Mouse (Mus musculus): ENCODE data around the gene Rpp25. TPM values are rescaled to one million over a fixed set of nuclear protein-coding genes. Genes with fewer than 3 reads are reported as not detected.
A peak's percentile ranks its signal among the peaks of the same experiment; 100 is the strongest.

Rpp25 gene
- polyA plus RNA-seq (2015; fragmentation: Nextera tagmentation; extraction: Ambion mirVana), result 24.3 and 26.5 TPM in 2 replicates

DNA sequence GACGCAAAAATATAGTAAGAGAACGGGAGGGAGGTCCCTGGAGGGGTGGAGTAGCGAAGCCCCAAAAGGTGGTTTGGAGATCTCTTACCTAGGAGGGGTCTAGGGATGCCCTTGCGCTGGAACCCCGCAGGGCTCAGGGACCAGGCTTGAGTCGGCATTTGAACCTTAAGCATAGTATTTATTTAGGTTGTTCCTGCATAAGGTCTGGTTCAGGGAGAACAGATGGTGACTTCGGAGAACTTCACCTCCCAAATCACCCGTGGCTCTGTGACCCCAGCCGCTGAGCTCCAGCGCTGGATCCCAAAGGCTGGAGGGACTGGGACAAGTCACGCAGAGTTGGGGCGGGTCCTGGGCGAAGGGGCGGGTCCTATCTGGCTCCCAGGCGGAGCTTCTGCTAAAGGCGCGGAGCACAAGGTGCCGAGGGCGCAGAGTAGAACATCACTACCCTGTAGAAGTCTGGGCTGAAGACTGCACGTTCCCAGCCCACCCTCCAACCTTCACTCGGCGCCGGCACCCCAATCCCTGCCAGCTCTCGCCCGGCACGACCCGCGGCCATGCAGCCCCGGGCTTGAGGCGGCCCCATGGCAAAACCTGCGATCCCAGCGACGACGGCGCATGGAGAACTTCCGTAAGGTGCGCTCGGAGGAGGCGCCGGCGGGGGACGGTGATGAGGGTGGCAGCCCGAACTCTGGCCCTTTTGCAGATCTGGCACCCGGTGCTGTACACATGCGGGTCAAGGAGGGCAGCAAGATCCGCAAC lies at the start of gene Rpp25:
Rpp25 (plus strand) TSS at position 405 of the 759 bp plus-strand sequence.
- Histone ChIP-seq H3K9ac (ENCODE audit: low read length) (peak within 1 kb of the TSS; percentile 43), H3K9me3 (ENCODE audit: control insufficient read depth, low read length) (no peaks in the 10 kb centered on the region), H3K4me1 (replicated peaks; ENCODE audit: control insufficient read depth, insufficient read depth) (0 out of 2 replicates have a peak, but pooled peaks cover 7% of the 10 kb centered on the region), H3K4me2 (replicated peaks; ENCODE audit: low read depth) (peak within 1 kb of the TSS; percentile 78), H3K4me3 (ENCODE audit: low read depth, low read length) (peak within 1 kb of the TSS; percentile 43), H3K27me3 (ENCODE audit: control insufficient read depth, insufficient read depth, low read length) (peaks cover 9% of the 10 kb centered on the region), H3K27ac (replicated peaks) (peak within 1 kb of the TSS; percentile 8; the same call in 1 of the 2 replicates), H3K36me3 (ENCODE audit: control insufficient read depth, insufficient read depth, low read length) (no peaks in the 10 kb centered on the region)
- TF ChIP-seq EP300 (optimal IDR thresholded peaks at IDR 0.05) (no peak), CTCF (IDR thresholded peaks at IDR 0.05; ENCODE audit: low read depth) (no peak)
- DNase-seq (ENCODE audit: low spot score), result peak; percentile 81
- peak; percentile 79 for ATAC-seq (ENCODE audit: low FRiP score, low TSS enrichment)
- WGBS, result under 1% methylated on average over 46 of the region's 46 CpGs

DNA sequence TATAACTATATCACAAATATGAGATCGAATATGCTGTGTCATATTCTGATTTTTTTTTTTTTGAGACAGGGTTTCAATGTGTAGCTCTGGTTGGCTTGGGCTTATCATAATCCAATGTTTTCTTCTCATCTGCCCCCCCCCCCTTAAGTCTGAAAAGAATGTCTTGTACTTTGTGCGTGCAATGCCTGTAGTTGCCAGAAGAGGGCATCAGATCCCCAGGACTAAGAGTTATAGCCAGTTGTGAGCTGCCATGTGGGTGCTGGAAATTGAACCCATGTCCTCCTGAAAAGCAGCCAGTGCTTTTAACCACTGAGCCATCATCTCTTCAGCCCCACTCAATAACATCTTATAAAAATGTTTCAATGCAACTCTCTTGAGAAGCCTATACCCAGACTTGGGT lies 44.1 kb upstream of the Rpp25 start:
- Histone ChIP-seq H3K4me1 (replicated peaks; ENCODE audit: control insufficient read depth, insufficient read depth) (no peaks in the 10 kb centered on the region), H3K4me2 (replicated peaks; ENCODE audit: low read depth) (no peak overlapping the region), H3K9me3 (ENCODE audit: control insufficient read depth, low read length) (no peaks in the 10 kb centered on the region), H3K9ac (ENCODE audit: low read length) (no peak overlapping the region), H3K36me3 (ENCODE audit: control insufficient read depth, insufficient read depth, low read length) (no peaks in the 10 kb centered on the region), H3K4me3 (ENCODE audit: low read depth, low read length) (no peak overlapping the region), H3K27ac (replicated peaks) (no peak overlapping the region), H3K27me3 (ENCODE audit: control insufficient read depth, insufficient read depth, low read length) (no peaks in the 10 kb centered on the region)
- TF ChIP-seq EP300 (optimal IDR thresholded peaks at IDR 0.05), result no peak
- peak; percentile 56 for TF ChIP-seq CTCF (IDR thresholded peaks at IDR 0.05; ENCODE audit: low read depth)
- WGBS, result 99% methylated on average over 2 of the region's 2 CpGs
- ATAC-seq (ENCODE audit: low FRiP score, low TSS enrichment) (no peak), DNase-seq (ENCODE audit: low spot score) (no peak)

DNA sequence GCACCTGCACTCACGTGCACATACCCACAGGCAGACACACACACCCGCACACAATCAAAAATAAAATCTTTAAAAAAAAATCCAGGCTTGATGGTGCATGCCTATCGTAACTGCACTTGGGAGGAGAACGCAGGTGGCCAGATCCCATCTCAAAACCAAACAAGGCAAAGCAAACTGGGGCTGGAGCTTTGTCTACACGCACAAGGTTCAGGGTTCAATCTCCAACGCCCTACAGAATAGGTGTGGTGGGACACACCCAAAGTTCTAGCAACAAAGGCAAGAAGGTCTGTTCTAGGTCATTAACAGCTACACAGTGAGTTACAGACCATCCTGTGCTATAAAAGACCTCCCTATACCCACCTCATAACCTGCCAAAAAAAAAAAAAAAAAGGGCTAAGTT lies 41.0 kb upstream of the Rpp25 start:
- DNase-seq (ENCODE audit: low spot score), result peak; percentile 84
- ATAC-seq (ENCODE audit: low FRiP score, low TSS enrichment), result peak; percentile 82
- no peak overlapping the region for H3K4me3 ChIP-seq (ENCODE audit: low read depth, low read length)
- TF ChIP-seq EP300 (optimal IDR thresholded peaks at IDR 0.05) (no peak), CTCF (IDR thresholded peaks at IDR 0.05; ENCODE audit: low read depth) (no peak)
- H3K4me2 ChIP-seq (replicated peaks; ENCODE audit: low read depth), result no peak overlapping the region
- WGBS, result 48% methylated on average over 6 of the region's 6 CpGs
- H3K9ac ChIP-seq (ENCODE audit: low read length), result no peak overlapping the region
- H3K4me1 ChIP-seq (replicated peaks; ENCODE audit: control insufficient read depth, insufficient read depth), result no peaks in the 10 kb centered on the region
- no peaks in the 10 kb centered on the region for H3K36me3 ChIP-seq (ENCODE audit: control insufficient read depth, insufficient read depth, low read length)
- no peaks in the 10 kb centered on the region for H3K27me3 ChIP-seq (ENCODE audit: control insufficient read depth, insufficient read depth, low read length)
- peak overlapping the region; percentile 78 for H3K27ac ChIP-seq (replicated peaks)
- H3K9me3 ChIP-seq (ENCODE audit: control insufficient read depth, low read length), result no peaks in the 10 kb centered on the region

DNA sequence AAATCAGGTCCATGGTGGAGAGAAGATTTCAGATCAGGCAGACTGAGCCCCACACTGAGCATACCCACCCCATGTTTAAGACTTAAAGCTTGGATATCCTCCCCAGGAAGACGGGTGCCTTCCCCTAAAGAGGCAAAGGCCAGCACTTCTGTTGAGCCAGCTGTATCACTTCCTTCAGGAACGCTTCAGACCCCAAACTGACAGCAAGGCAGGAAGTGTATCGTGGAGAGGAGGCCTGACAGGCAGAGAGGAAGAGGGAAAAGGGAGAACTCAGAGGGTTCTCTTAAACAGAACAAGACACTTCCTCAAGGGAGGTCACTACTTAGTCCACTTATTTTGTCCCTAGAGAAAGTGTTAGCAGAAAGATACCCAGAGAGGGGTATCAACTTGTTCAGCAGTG lies 37.7 kb upstream of the Rpp25 start:
- no peak for DNase-seq (ENCODE audit: low spot score)
- Histone ChIP-seq H3K27me3 (ENCODE audit: control insufficient read depth, insufficient read depth, low read length) (no peaks in the 10 kb centered on the region), H3K9ac (ENCODE audit: low read length) (no peak overlapping the region), H3K4me2 (replicated peaks; ENCODE audit: low read depth) (peak overlapping the region; percentile 84), H3K27ac (replicated peaks) (peak overlapping the region; percentile 73), H3K4me3 (ENCODE audit: low read depth, low read length) (no peak overlapping the region), H3K36me3 (ENCODE audit: control insufficient read depth, insufficient read depth, low read length) (no peaks in the 10 kb centered on the region), H3K4me1 (replicated peaks; ENCODE audit: control insufficient read depth, insufficient read depth) (no peaks in the 10 kb centered on the region), H3K9me3 (ENCODE audit: control insufficient read depth, low read length) (no peaks in the 10 kb centered on the region)
- WGBS, result 47% methylated on average over 3 of the region's 3 CpGs
- no peak for TF ChIP-seq CTCF (IDR thresholded peaks at IDR 0.05; ENCODE audit: low read depth)
- no peak for TF ChIP-seq EP300 (optimal IDR thresholded peaks at IDR 0.05)
- no peak for ATAC-seq (ENCODE audit: low FRiP score, low TSS enrichment)

DNA sequence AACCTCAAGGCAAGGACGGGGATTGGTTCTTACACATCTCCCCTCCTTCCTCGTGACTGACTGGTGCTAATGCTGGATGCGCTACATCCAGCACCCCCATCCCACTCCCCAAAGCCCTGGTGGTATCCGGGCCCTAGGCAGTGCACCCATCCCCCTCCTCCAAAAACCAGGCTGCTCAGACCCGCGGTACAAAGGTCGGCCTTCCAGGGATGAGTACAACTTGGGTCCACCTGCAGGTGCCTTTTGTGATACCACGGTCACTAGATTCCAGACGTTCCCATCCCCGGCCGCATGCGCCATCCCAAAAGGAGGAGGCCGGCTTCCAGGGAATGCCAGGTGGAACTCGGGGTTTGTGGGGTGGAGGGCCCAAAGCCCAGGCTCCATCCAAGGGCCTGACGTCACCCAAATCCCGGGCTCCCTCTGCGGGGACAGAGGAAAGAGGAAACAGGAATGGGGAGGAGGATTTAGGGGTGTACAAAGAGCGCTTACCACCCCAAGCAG lies 36.5 kb upstream of the Rpp25 start:
- 2% methylated on average over 18 of the region's 18 CpGs for WGBS
- no peak for TF ChIP-seq CTCF (IDR thresholded peaks at IDR 0.05; ENCODE audit: low read depth)
- no peak for TF ChIP-seq EP300 (optimal IDR thresholded peaks at IDR 0.05)
- no peaks in the 10 kb centered on the region for H3K36me3 ChIP-seq (ENCODE audit: control insufficient read depth, insufficient read depth, low read length)
- DNase-seq (ENCODE audit: low spot score), result peak; percentile 55
- H3K4me2 ChIP-seq (replicated peaks; ENCODE audit: low read depth), result peak overlapping the region; percentile 84
- no peaks in the 10 kb centered on the region for H3K9me3 ChIP-seq (ENCODE audit: control insufficient read depth, low read length)
- H3K9ac ChIP-seq (ENCODE audit: low read length), result peak overlapping the region; percentile 77
- H3K4me1 ChIP-seq (replicated peaks; ENCODE audit: control insufficient read depth, insufficient read depth), result no peaks in the 10 kb centered on the region
- peak overlapping the region; percentile 72 for H3K4me3 ChIP-seq (ENCODE audit: low read depth, low read length)
- peak overlapping the region; percentile 83 for H3K27ac ChIP-seq (replicated peaks)
- peak; percentile 3; the same call in 1 of the 2 replicates for ATAC-seq (ENCODE audit: low FRiP score, low TSS enrichment)
- no peaks in the 10 kb centered on the region for H3K27me3 ChIP-seq (ENCODE audit: control insufficient read depth, insufficient read depth, low read length)
